Mouse (Mus musculus): Measurements from ENCODE around the gene Btg1. TPM values are rescaled to one million over a fixed set of nuclear protein-coding genes. Genes with fewer than 3 reads are reported as not detected.

Gene Btg1
- polyA plus RNA-seq, 1 experiment from 2014 or later = 47.5 TPM

- Histone ChIP-seq H3K27me3 (ENCODE audit: control insufficient read depth, insufficient read depth, low read length) (no peaks in the 10 kb centered on the region), H3K36me3 (ENCODE audit: control insufficient read depth, insufficient read depth, low read length) (no peaks in the 10 kb centered on the region), H3K4me2 (no peak overlapping the region), H3K27ac (ENCODE audit: low read depth, low read length) (no peak overlapping the region), H3K9ac (ENCODE audit: low read length) (no peak overlapping the region), H3K4me1 (ENCODE audit: control insufficient read depth, insufficient read depth, low read length) (peaks cover 2% of the 10 kb centered on the region), H3K9me3 (ENCODE audit: control insufficient read depth, low read length) (no peaks in the 10 kb centered on the region), H3K4me3 (ENCODE audit: low read depth, low read length) (no peak overlapping the region)
- 79% methylated on average over 4 of the region's 4 CpGs for WGBS
- ATAC-seq (ENCODE audit: low FRiP score) (no peak), DNase-seq (ENCODE audit: low spot score, missing footprints) (no peak)
Observed at GRCm38 (mm10) chr10:96586191-96586880, 30.5 kb upstream of the Btg1 start.

GRCm38 (mm10) chr10:96586881-96587217 lies 30.0 kb upstream of the Btg1 start:
- no peak overlapping the region for H3K4me2 ChIP-seq
- no peak overlapping the region for H3K4me3 ChIP-seq (ENCODE audit: low read depth, low read length)
- peak; percentile 79 for DNase-seq (ENCODE audit: low spot score, missing footprints)
- no peak overlapping the region for H3K27ac ChIP-seq (ENCODE audit: low read depth, low read length)
- no peaks in the 10 kb centered on the region for H3K9me3 ChIP-seq (ENCODE audit: control insufficient read depth, low read length)
- H3K4me1 ChIP-seq (ENCODE audit: control insufficient read depth, insufficient read depth, low read length) = no peaks in the 10 kb centered on the region
- WGBS = 84% methylated on average over 4 of the region's 4 CpGs
- H3K36me3 ChIP-seq (ENCODE audit: control insufficient read depth, insufficient read depth, low read length) = no peaks in the 10 kb centered on the region
- no peak overlapping the region for H3K9ac ChIP-seq (ENCODE audit: low read length)
- H3K27me3 ChIP-seq (ENCODE audit: control insufficient read depth, insufficient read depth, low read length) = no peaks in the 10 kb centered on the region
- no peak for ATAC-seq (ENCODE audit: low FRiP score)

GRCm38 (mm10) chr10:96588233-96588632 lies 28.6 kb upstream of the Btg1 start:
- WGBS = 87% methylated on average over 6 of the region's 6 CpGs
- ATAC-seq (ENCODE audit: low FRiP score) (no peak), DNase-seq (ENCODE audit: low spot score, missing footprints) (peak; percentile 61)
- H3K4me3 ChIP-seq (ENCODE audit: low read depth, low read length) = no peak overlapping the region
- H3K27me3 ChIP-seq (ENCODE audit: control insufficient read depth, insufficient read depth, low read length) = no peaks in the 10 kb centered on the region
- no peaks in the 10 kb centered on the region for H3K36me3 ChIP-seq (ENCODE audit: control insufficient read depth, insufficient read depth, low read length)
- H3K4me1 ChIP-seq (ENCODE audit: control insufficient read depth, insufficient read depth, low read length) = no peaks in the 10 kb centered on the region
- H3K4me2 ChIP-seq = no peak overlapping the region
- H3K9me3 ChIP-seq (ENCODE audit: control insufficient read depth, low read length) = no peaks in the 10 kb centered on the region
- no peak overlapping the region for H3K27ac ChIP-seq (ENCODE audit: low read depth, low read length)
- H3K9ac ChIP-seq (ENCODE audit: low read length) = no peak overlapping the region

- 93% methylated on average over 5 of the region's 5 CpGs for WGBS
- ATAC-seq (ENCODE audit: low FRiP score) = no peak
- peak; percentile 26 for DNase-seq (ENCODE audit: low spot score, missing footprints)
Observed at GRCm38 (mm10) chr10:96589781-96590180, 27.0 kb upstream of the Btg1 start.

GRCm38 (mm10) chr10:96592089-96592488 lies 24.7 kb upstream of the Btg1 start:
- no peak for ATAC-seq (ENCODE audit: low FRiP score)
- WGBS = 67% methylated on average over 2 of the region's 2 CpGs

More at GRCm38 (mm10) chr10:96589781-96590180, 27.0 kb upstream of the Btg1 start:
- Histone ChIP-seq H3K9me3 (ENCODE audit: control insufficient read depth, low read length) (no peaks in the 10 kb centered on the region), H3K4me1 (ENCODE audit: control insufficient read depth, insufficient read depth, low read length) (no peaks in the 10 kb centered on the region), H3K27me3 (ENCODE audit: control insufficient read depth, insufficient read depth, low read length) (no peaks in the 10 kb centered on the region), H3K27ac (ENCODE audit: low read depth, low read length) (no peak overlapping the region), H3K9ac (ENCODE audit: low read length) (no peak overlapping the region), H3K36me3 (ENCODE audit: control insufficient read depth, insufficient read depth, low read length) (no peaks in the 10 kb centered on the region), H3K4me2 (no peak overlapping the region), H3K4me3 (ENCODE audit: low read depth, low read length) (no peak overlapping the region)

DNA sequence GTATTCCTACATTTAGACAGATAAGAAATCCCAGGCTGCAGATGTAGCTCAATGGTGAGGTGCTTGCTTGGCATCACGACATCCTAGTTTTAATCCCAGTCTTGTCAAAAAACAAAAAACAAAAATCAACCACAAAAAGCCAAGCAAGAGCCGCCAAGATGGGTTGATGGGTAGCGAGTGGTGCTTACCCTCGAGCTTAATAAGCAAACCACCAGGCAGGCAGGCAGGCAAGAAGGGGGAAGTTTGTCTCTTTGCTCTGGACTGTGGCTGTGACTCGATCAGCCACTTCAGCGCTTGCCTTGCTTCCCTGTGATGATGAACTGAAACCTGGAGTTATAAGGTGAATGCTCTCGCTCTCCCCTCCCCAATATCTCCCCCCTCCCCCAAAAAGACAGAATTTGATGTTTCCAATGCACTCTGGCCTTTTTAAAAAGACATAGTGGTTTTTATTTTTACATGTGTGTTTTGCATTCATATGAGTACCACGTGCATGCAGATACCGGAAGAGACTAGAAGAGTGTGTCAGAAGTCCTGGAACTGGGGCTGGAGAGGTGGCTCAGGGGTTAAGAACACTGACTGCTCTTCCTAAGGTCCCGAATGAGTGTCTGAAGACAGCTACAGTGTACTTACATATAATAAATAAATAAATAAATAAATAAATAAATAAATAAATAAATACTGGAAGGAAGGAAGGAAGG lies 21.2 kb upstream of the Btg1 start:
- peak; percentile 79 for DNase-seq (ENCODE audit: low spot score, missing footprints)
- no peak for ATAC-seq (ENCODE audit: low FRiP score)
- H3K27me3 ChIP-seq (ENCODE audit: control insufficient read depth, insufficient read depth, low read length) = no peaks in the 10 kb centered on the region
- no peak overlapping the region for H3K4me3 ChIP-seq (ENCODE audit: low read depth, low read length)
- H3K9me3 ChIP-seq (ENCODE audit: control insufficient read depth, low read length) = no peaks in the 10 kb centered on the region
- H3K36me3 ChIP-seq (ENCODE audit: control insufficient read depth, insufficient read depth, low read length) = no peaks in the 10 kb centered on the region
- H3K9ac ChIP-seq (ENCODE audit: low read length) = no peak overlapping the region
- WGBS = 88% methylated on average over 10 of the region's 10 CpGs
- H3K27ac ChIP-seq (ENCODE audit: low read depth, low read length) = no peak overlapping the region
- no peak overlapping the region for H3K4me2 ChIP-seq
- no peaks in the 10 kb centered on the region for H3K4me1 ChIP-seq (ENCODE audit: control insufficient read depth, insufficient read depth, low read length)

More at GRCm38 (mm10) chr10:96592089-96592488, 24.7 kb upstream of the Btg1 start:
- no peak overlapping the region for H3K9ac ChIP-seq (ENCODE audit: low read length)
- no peaks in the 10 kb centered on the region for H3K27me3 ChIP-seq (ENCODE audit: control insufficient read depth, insufficient read depth, low read length)
- no peaks in the 10 kb centered on the region for H3K4me1 ChIP-seq (ENCODE audit: control insufficient read depth, insufficient read depth, low read length)
- no peak overlapping the region for H3K4me3 ChIP-seq (ENCODE audit: low read depth, low read length)
- no peaks in the 10 kb centered on the region for H3K36me3 ChIP-seq (ENCODE audit: control insufficient read depth, insufficient read depth, low read length)
- no peak overlapping the region for H3K27ac ChIP-seq (ENCODE audit: low read depth, low read length)
- DNase-seq (ENCODE audit: low spot score, missing footprints) = peak; percentile 82
- H3K9me3 ChIP-seq (ENCODE audit: control insufficient read depth, low read length) = no peaks in the 10 kb centered on the region
- H3K4me2 ChIP-seq = no peak overlapping the region

- Histone ChIP-seq H3K4me3 (ENCODE audit: low read depth, low read length) (no peak overlapping the region), H3K4me1 (ENCODE audit: control insufficient read depth, insufficient read depth, low read length) (no peaks in the 10 kb centered on the region), H3K27me3 (ENCODE audit: control insufficient read depth, insufficient read depth, low read length) (no peaks in the 10 kb centered on the region), H3K4me2 (no peak overlapping the region), H3K36me3 (ENCODE audit: control insufficient read depth, insufficient read depth, low read length) (no peaks in the 10 kb centered on the region), H3K9ac (ENCODE audit: low read length) (no peak overlapping the region), H3K27ac (ENCODE audit: low read depth, low read length) (no peak overlapping the region), H3K9me3 (ENCODE audit: control insufficient read depth, low read length) (no peaks in the 10 kb centered on the region)
- 89% methylated on average over 7 of the region's 7 CpGs for WGBS
- DNase-seq (ENCODE audit: low spot score, missing footprints) = peak; percentile 65
- ATAC-seq (ENCODE audit: low FRiP score) = no peak
Observed at GRCm38 (mm10) chr10:96596411-96596810, 20.4 kb upstream of the Btg1 start.

DNA sequence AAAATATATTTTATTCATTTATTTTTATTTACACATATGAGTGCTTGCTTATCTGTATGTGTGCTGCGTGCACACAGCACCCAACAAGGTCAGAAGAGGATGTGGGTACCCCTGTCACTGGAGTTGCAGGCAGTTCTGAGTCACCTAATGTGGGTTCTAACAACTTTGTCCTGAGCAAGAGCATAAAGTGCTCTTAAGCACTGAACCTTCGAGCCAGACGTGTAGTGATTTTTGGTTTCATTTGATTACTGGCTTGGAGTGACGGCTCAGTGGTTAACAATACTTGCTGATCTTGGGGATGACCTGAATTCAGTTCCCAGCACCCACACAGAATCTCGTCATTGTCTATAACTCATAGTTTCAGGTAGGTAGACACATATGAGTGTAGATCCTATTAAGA lies 17.2 kb upstream of the Btg1 start:
- Histone ChIP-seq H3K9ac (ENCODE audit: low read length) (no peak overlapping the region), H3K36me3 (ENCODE audit: control insufficient read depth, insufficient read depth, low read length) (no peaks in the 10 kb centered on the region), H3K4me2 (no peak overlapping the region), H3K4me1 (ENCODE audit: control insufficient read depth, insufficient read depth, low read length) (no peaks in the 10 kb centered on the region), H3K27ac (ENCODE audit: low read depth, low read length) (no peak overlapping the region), H3K9me3 (ENCODE audit: control insufficient read depth, low read length) (no peaks in the 10 kb centered on the region), H3K27me3 (ENCODE audit: control insufficient read depth, insufficient read depth, low read length) (no peaks in the 10 kb centered on the region), H3K4me3 (ENCODE audit: low read depth, low read length) (no peak overlapping the region)
- no peak for ATAC-seq (ENCODE audit: low FRiP score)
- 90% methylated on average over 5 of the region's 5 CpGs for WGBS
- DNase-seq (ENCODE audit: low spot score, missing footprints) = peak; percentile 17

DNA sequence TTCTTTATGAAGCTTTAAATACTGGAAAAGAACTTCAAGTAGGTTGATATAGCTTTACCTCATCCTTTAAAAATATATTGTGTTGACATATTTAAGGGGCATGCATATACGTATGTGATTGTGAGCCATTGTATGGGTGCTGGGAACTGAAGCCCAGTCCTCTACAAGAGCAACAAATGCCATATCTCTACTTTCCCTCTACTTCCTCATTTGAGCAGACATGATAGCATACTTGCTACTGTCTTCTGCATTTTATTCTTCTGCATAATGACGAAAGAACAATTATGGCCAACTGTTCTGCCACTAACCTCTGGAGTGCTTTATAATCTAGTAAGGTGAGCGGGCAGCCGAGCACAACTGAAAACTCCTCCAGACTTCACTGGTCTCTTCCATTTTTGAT lies 15.1 kb upstream of the Btg1 start:
- 90% methylated on average over 4 of the region's 4 CpGs for WGBS
- Histone ChIP-seq H3K4me1 (ENCODE audit: control insufficient read depth, insufficient read depth, low read length) (no peaks in the 10 kb centered on the region), H3K27ac (ENCODE audit: low read depth, low read length) (no peak overlapping the region), H3K36me3 (ENCODE audit: control insufficient read depth, insufficient read depth, low read length) (no peaks in the 10 kb centered on the region), H3K4me3 (ENCODE audit: low read depth, low read length) (no peak overlapping the region), H3K9me3 (ENCODE audit: control insufficient read depth, low read length) (no peaks in the 10 kb centered on the region), H3K4me2 (no peak overlapping the region), H3K27me3 (ENCODE audit: control insufficient read depth, insufficient read depth, low read length) (no peaks in the 10 kb centered on the region), H3K9ac (ENCODE audit: low read length) (no peak overlapping the region)
- DNase-seq (ENCODE audit: low spot score, missing footprints) (no peak), ATAC-seq (ENCODE audit: low FRiP score) (no peak)
